Mouse (Mus musculus): ENCODE data around the gene Tubb4b.

Gene Tubb4b

GRCm38 (mm10) chr2:25194006-25194405 lies 30.5 kb downstream of the Tubb4b start:
- DNase-seq (ENCODE audit: low read depth, low spot score), result no peak

GRCm38 (mm10) chr2:25193330-25193770 lies 31.2 kb downstream of the Tubb4b start:
- DNase-seq (ENCODE audit: low read depth, low spot score), result peak; percentile 93

GRCm38 (mm10) chr2:25187841-25188240 lies 36.7 kb downstream of the Tubb4b start:
- DNase-seq (ENCODE audit: low read depth, low spot score), result no peak

- no peak for DNase-seq (ENCODE audit: low read depth, low spot score)
Observed at GRCm38 (mm10) chr2:25186575-25186930, 37.9 kb downstream of the Tubb4b start.

GRCm38 (mm10) chr2:25185625-25186574 lies 38.6 kb downstream of the Tubb4b start:
- peak; percentile 16 for DNase-seq (ENCODE audit: low read depth, low spot score)

GRCm38 (mm10) chr2:25184496-25184895 lies 40.0 kb downstream of the Tubb4b start:
- DNase-seq (ENCODE audit: low read depth, low spot score), result no peak

- DNase-seq (ENCODE audit: low read depth, low spot score), result no peak
Observed at GRCm38 (mm10) chr2:25183336-25183735, 41.2 kb downstream of the Tubb4b start.

GRCm38 (mm10) chr2:25182664-25183063 lies 41.8 kb downstream of the Tubb4b start:
- DNase-seq (ENCODE audit: low read depth, low spot score), result peak; percentile 15

GRCm38 (mm10) chr2:25181891-25182397 lies 42.6 kb downstream of the Tubb4b start:
- no peak for DNase-seq (ENCODE audit: low read depth, low spot score)

GRCm38 (mm10) chr2:25180973-25181890 lies 43.3 kb downstream of the Tubb4b start:
- peak; percentile 56 for DNase-seq (ENCODE audit: low read depth, low spot score)

GRCm38 (mm10) chr2:25180478-25180903 lies 44.0 kb downstream of the Tubb4b start, which contains the start of gene Nrarp:
Gene Nrarp, plus strand, starts transcription at chr2:25180758.
- DNase-seq (ENCODE audit: low read depth, low spot score), result peak; percentile 94

GRCm38 (mm10) chr2:25179566-25180217 lies 44.8 kb downstream of the Tubb4b start:
- no peak for DNase-seq (ENCODE audit: low read depth, low spot score)

GRCm38 (mm10) chr2:25178285-25178972 lies 46.1 kb downstream of the Tubb4b start:
- peak; percentile 73 for DNase-seq (ENCODE audit: low read depth, low spot score)

GRCm38 (mm10) chr2:25177685-25178084 lies 46.8 kb downstream of the Tubb4b start:
- DNase-seq (ENCODE audit: low read depth, low spot score), result peak; percentile 56

- DNase-seq (ENCODE audit: low read depth, low spot score), result no peak
Observed at GRCm38 (mm10) chr2:25177076-25177475, 47.4 kb downstream of the Tubb4b start.

- DNase-seq (ENCODE audit: low read depth, low spot score), result no peak
Observed at GRCm38 (mm10) chr2:25176573-25176972, 47.9 kb downstream of the Tubb4b start.

- no peak for DNase-seq (ENCODE audit: low read depth, low spot score)
Observed at GRCm38 (mm10) chr2:25175690-25176078, 48.8 kb downstream of the Tubb4b start.

- DNase-seq (ENCODE audit: low read depth, low spot score), result no peak
Observed at GRCm38 (mm10) chr2:25174866-25175689, 49.4 kb downstream of the Tubb4b start.

GRCm38 (mm10) chr2:25173821-25174220 lies 50.7 kb downstream of the Tubb4b start:
- no peak for DNase-seq (ENCODE audit: low read depth, low spot score)

GRCm38 (mm10) chr2:25172629-25173028 lies 51.9 kb downstream of the Tubb4b start:
- DNase-seq (ENCODE audit: low read depth, low spot score), result no peak
